Mouse (Mus musculus) adrenal gland, postnatal 10 days (tissue): ENCODE measurements around the gene Spata18. TPM values are rescaled to one million over a fixed set of nuclear protein-coding genes. Genes with fewer than 3 reads are reported as not detected.

ENCODE experiments used
- DNase-seq: peaks from one replicate; pipeline ENCODE4 v3.0.0; 2021; ENCODE audit warnings: mixed read lengths
- long read RNA-seq, 2 experiments: library from polyadenylated mRNA; stranded (forward); transcript quantifications; one replicate each; pipeline ENCODE4 v2.0.0; 2021
- total RNA-seq, 2 experiments: library from RNA; stranded (reverse); gene quantifications; 2 replicates each; pipeline ENCODE4 v1.2.3; 2021

The Spata18 gene
- under 1 TPM in 1 of 2 experiments, not detected in 1; 0.15 TPM for total RNA-seq
- long read RNA-seq, experiment 1, result 0 reads
- long read RNA-seq, experiment 2, result 0 reads

DNA sequence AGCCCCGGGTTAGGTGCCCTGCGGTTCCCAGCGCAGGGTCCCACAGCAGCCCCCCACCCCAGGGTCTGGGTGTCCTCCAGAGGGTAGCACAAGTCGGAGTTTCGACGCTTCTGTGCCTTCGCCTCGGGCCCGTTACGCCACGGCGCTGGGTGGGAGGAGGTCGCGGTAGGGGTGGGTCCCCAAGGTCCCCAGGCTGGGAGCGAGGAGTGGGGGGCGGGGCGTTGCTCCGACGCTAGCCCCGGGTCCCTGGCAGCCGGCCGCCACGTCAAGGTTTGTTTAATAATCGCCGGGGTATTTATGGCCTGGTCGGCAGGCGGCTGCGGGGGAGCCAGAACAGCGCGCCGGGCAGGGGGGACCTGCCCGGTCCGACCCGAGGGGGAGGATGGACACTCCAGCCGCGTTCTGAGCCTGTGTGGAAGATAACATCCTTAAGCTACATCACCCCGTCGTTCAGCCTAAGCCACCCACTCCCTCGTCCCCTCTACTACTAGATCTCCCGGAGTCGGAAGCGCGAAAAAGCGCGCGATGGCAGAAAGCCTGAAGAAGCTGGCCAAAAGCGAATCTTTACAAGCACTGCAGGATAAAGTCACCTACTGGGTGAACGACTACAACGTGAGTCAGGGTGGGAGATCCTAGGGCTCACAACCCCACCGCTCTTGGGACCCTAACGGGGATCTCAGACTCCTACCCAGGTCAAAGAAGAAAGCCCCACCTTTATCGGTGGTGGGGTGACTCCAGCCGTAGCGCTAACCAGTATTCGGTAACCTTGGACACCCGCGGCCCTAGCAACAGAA lies at the start of gene Spata18:
TSS of gene Spata18 (plus strand) at position 319 of the 794 bp plus-strand sequence.
- peak; percentile 37 for DNase-seq

GRCm38 (mm10) chr5:73602865-73603264 lies 48.3 kb upstream of the Spata18 start:
- DNase-seq, result no peak

GRCm38 (mm10) chr5:73604542-73604941 lies 46.6 kb upstream of the Spata18 start:
- DNase-seq, result no peak

GRCm38 (mm10) chr5:73604964-73605363 lies 46.2 kb upstream of the Spata18 start:
- DNase-seq, result no peak

DNA sequence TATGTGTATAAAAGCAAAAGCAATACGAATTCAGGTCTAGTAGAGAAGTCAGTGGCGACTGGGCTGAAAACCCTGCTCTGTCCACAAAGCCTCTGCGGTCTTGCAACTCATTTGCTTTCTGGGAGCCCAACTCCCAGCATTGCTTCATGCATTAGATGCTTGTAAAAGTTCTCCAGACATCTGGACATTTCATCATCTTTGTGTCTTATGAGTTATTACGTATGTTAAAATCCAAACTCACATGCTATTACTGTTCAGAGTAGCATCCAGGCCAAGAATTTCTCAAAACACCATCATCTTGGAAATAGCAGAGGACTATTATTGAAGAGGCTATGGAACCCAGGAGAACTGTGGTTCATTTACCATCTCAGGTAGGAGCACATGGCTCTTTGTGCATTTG lies 40.1 kb upstream of the Spata18 start:
- DNase-seq, result no peak

DNA sequence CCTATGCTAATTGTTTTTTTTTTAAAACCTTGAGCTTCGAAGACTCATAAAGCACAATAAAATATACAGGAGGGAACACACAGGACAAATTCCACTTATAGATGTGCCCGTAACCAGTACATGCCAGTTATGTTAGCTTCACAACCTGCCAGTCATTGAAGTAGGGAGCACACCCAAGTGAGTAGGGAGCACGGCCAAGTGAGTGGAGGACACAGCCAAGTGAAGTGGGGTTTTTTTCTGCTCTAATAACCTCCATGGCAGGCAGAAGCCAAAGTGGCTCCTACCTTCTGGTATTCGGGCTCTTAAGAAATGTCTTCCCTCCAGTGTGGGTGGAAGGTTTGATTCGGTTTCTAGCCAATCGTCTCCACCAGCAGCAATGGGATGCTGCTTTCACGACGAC lies 37.9 kb upstream of the Spata18 start:
- no peak for DNase-seq

DNA sequence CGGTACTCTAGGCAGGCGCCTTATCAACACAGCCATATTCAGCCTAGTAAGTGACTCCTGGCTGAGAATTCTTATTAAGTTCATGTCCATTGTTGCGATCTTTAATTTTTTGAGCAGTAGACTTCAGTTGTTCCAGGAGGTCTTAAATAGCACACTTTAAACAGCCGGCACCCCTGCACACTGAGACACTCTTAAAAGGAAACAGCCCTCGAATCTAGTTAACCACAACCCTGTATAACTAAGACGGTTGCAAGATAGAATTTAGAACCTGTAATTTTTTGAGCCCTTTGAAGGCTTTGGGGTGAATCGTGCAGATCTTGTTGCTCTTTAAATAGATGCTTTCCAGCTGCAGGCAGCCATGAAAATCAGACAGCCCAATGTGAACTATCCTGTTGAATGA lies 36.0 kb upstream of the Spata18 start:
- DNase-seq, result no peak

DNA sequence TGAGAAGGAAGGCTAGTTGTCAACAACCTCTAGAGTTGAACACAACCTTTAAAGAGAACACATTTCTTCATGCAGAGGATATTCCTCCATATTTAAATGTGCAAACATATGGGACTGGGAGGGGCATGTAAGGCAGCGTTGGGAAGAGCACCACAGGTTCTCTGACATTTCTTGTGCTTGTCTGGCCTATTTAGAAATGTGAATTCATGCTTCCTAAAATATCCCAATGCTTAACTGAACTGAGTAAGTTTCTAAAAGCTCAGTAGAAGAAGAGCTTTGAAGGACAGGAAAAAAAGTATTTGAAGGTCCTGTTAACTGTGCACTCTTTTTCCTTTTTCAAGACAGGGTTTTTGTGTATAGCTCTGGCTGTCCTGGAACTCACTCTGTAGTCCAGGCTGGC lies 32.2 kb upstream of the Spata18 start:
- DNase-seq, result no peak

DNA sequence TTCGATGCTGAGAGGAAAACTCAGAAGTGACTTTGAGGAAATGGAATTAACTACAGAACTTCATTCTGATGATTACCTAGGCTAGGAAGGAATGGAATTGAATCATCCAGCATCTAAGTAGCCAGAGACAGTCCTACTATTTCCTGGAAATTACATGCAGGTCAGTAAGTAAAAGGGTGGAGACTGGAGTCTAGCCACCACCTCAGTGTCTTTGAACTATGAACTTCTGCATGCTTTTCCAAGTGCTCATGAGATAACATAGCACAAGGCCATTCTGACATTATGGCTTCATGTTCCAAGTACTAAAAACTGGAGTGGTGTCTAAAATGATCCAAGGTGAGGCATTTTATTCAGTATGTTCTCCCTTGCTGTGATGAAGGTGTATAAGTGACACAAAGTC lies 25.7 kb upstream of the Spata18 start:
- no peak for DNase-seq

- DNase-seq, result no peak
Observed at GRCm38 (mm10) chr5:73626842-73627241, 24.3 kb upstream of the Spata18 start.

- DNase-seq, result no peak
Observed at GRCm38 (mm10) chr5:73627559-73627958, 23.6 kb upstream of the Spata18 start.

GRCm38 (mm10) chr5:73627991-73628390 lies 23.2 kb upstream of the Spata18 start:
- no peak for DNase-seq

DNA sequence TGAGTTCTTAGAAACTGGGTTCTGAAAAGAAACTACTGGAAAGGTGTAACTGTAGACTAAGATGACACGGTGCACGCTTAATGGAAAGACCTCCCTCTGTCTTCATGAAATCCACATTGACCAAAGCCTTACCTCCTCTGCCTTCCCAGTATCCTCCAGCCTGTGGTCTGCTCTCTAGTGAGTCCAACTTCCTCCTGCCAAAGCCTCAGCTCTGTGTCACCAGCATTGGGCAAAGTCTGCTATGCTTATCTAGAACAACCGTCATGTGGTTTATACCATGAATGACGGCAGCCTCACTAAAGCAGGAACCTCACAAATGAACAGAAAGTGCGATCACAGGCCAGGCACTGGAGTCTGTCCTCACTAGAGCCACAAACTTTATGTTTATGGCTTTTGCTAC lies 21.0 kb upstream of the Spata18 start:
- DNase-seq, result no peak

DNA sequence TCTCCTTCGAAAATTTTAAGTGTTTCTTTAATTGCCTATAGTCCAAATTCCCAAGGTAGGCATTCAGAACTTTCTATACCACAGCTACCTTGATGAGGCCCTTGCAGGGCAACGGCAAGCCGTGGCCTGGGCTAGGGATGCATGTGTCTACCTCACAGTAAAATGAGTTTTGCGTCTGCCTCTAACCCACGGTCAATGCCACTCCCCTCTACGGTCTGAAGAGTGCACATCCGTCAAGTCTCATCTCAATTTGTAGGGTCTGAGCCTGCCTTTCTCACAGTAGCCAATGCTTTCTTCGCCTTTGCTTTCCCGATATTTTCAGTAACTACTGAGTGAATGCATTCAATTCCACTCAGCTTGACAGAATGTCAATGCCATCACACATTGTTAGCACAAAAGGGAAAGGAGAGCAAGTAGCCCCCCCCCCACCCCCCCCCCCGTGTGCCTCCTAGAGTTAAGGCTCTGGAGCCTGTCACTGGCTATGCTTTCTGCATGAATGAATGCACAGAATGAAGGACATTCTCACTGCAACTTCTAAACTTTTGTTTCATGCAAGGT lies 20.1 kb upstream of the Spata18 start:
- no peak for DNase-seq

GRCm38 (mm10) chr5:73632291-73632690 lies 18.9 kb upstream of the Spata18 start, which contains the start of gene Lrrc66:
Gene Lrrc66, minus strand, starts transcription at chr5:73632526.
- DNase-seq, result no peak

- DNase-seq, result peak; percentile 85
Observed at GRCm38 (mm10) chr5:73633141-73633540, 18.0 kb upstream of the Spata18 start.

GRCm38 (mm10) chr5:73637337-73638107 lies 13.7 kb upstream of the Spata18 start:
- no peak for DNase-seq

DNA sequence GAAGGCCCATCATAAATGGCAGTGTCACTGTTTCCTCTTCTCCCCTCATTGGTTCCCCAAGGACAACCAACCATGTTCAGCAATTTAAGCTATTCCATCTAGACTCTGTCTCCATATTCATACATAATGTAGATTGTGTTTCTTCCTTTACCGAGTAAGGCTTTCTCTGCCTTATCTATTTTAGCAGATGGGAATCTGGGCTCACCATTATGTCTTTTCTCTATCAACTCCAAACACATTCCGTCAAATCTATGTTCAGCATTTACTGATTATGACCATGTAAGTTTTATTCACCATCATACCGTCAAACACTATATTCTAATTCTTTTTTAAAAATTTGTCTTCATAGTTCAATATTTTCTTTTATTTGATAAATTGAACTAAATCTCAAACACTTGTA lies 10.1 kb upstream of the Spata18 start:
- no peak for DNase-seq

- DNase-seq, result peak; percentile 45
Observed at GRCm38 (mm10) chr5:73642091-73642490, 9.1 kb upstream of the Spata18 start.

- peak; percentile 92 for DNase-seq
Observed at GRCm38 (mm10) chr5:73647261-73647900, 3.8 kb upstream of the Spata18 start, which contains the start of gene Sgcb. Gene Sgcb, minus strand, starts transcription at chr5:73647790.

- no peak for DNase-seq
Observed at GRCm38 (mm10) chr5:73650365-73650964, 714 bp upstream of the Spata18 start.

DNA sequence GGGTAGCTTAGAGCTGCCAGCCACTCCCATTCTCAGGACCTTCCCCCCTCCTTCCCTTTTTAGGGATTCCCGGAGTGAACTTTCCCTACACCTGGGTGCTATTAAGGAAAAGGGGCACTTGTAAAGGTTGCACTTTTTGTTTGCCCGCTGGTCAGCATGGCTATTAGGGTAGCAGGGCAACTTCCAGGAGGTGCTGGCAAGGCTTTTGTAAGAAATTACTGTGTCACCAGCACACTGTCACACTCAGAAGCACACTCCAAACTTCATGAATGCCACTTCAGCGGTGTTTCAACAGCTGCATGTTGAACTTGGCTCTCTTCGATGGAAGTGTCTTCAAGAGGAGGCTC lies 649 bp downstream of the Spata18 start:
- DNase-seq, result no peak
